Mouse (Mus musculus) adrenal gland, postnatal 36 days (tissue): ENCODE data around the gene Ly6g5c. TPM values are rescaled to one million over a fixed set of nuclear protein-coding genes. Genes with fewer than 3 reads are reported as not detected.

Source experiments
- DNase-seq, 2 experiments: peaks; one replicate each; pipeline ENCODE4 v3.0.0; 2021; ENCODE audit warnings: mixed read lengths in 1 of 2
- long read RNA-seq, 2 experiments: library from polyadenylated mRNA; stranded (forward); transcript quantifications; one replicate each; pipeline ENCODE4 v2.0.0; 2021; ENCODE audit warnings: borderline sequencing depth in 2 of 2
- total RNA-seq, 2 experiments: library from RNA; stranded (reverse); gene quantifications; 2 replicates each; pipeline ENCODE4 v1.2.3; 2021

Ly6g5c gene
- not detected for total RNA-seq
- long read RNA-seq, experiment 1: 0 reads
- long read RNA-seq, experiment 2: 0 reads

GRCm38 (mm10) chr17:35108097-35108496 lies at the start of gene Ly6g5c:
Gene Ly6g5c (plus strand): TSS chr17:35108279.
- DNase-seq: no peak

DNA sequence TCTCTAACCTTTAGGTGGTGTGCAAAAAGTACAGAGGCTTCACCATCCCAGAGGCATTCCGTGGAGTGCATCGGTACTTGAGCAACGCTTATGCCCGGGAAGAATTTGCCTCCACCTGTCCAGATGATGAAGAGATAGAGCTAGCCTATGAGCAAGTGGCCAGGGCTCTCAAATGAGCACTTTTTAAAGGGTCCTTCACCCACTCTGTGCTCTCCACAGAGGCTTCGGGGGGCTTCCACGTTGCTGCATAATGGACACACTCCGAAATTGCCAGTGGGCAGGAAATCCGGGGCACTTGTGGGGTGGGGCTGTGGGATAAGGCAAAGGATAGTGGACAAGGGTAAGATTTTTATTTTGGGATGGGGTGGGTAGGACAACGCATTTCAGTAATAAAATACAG lies 49.8 kb upstream of the Ly6g5c start:
- no peak for DNase-seq

- DNase-seq: peak; percentile 85 to 92
Measured at GRCm38 (mm10) chr17:35058911-35059892, 48.9 kb upstream of the Ly6g5c start, which contains the start of gene Ddah2. Gene Ddah2 (plus strand): TSS chr17:35059035.

DNA sequence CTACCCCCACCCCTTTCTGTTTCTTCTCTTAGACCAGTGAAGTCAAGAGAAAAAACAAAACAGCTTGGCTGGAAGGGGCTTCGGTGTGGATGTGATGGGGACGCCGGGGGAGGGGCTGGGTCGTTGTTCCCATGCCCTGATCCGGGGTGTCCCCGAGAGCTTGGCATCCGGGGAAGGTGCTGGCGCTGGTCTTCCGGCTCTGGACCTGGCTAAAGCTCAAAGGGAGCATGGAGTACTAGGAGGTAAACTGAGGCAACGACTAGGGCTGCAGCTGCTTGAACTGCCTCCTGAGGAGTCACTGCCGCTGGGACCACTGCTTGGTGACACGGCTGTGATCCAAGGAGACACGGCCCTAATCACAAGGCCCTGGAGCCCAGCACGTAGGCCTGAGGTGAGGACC lies 48.0 kb upstream of the Ly6g5c start:
- DNase-seq: no peak

DNA sequence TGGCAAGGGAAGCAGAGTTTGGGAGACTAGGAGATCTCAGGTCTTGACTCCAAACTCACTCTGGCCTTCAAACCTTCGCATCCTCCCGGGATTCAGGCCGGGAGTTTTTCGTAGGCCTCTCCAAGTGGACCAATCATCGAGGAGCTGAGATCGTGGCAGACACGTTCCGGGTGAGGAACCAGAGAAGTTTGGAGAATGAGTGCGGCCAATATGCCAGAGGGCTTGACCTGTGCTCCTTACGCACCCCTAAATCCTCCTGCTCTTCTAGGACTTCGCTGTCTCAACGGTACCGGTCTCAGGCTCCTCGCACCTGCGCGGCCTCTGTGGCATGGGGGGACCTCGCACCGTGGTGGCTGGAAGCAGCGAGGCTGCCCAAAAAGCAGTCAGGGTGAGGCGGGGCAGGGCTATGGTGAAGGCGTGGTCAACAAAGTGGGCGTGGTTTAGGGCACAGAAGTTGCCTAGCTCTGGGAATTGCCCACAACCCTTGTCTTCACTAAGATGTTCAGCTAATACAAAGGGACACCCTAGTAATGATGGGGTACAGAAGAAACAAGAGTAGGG lies 47.3 kb upstream of the Ly6g5c start:
- DNase-seq: peak in 1 of 2 experiments; percentile 23

DNA sequence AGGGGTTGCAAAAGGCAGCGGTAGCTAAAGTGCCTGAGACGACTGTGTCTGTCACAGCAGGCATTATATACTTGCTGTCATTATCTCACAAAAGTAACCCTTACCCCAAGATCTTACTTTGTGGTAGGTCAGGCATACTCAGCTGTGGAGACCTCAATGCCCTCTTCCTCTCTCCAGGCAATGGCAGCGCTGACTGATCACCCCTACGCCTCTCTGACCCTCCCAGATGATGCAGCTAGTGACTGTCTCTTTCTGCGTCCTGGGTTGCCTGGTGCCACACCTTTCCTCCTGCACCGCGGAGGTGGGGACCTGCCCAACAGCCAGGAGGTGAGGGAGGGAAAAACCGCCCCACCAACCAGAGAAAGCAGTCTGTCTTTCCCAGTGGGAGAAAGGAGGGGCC lies 46.8 kb upstream of the Ly6g5c start:
- DNase-seq: no peak

DNA sequence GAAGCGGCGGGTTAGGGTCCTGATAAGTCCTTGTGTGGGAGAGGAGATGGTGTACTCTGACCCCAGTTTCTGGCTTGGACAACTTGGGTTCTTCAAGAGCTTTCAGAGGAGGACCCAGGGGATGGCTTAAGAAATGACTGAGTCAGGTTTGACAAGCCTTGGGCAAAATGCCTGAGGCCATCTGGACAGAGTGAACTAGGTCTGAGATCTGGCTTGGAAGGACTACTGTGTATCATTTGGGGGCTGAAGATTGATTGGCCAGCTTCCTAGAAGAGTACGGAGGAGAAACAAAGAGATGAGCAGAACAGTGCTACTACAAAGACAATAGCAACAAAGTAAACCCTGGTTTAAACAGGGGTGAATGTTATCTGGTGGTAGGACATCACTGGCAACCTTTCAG lies 44.6 kb upstream of the Ly6g5c start:
- no peak for DNase-seq

GRCm38 (mm10) chr17:35064378-35064877 lies 43.7 kb upstream of the Ly6g5c start:
- no peak for DNase-seq

DNA sequence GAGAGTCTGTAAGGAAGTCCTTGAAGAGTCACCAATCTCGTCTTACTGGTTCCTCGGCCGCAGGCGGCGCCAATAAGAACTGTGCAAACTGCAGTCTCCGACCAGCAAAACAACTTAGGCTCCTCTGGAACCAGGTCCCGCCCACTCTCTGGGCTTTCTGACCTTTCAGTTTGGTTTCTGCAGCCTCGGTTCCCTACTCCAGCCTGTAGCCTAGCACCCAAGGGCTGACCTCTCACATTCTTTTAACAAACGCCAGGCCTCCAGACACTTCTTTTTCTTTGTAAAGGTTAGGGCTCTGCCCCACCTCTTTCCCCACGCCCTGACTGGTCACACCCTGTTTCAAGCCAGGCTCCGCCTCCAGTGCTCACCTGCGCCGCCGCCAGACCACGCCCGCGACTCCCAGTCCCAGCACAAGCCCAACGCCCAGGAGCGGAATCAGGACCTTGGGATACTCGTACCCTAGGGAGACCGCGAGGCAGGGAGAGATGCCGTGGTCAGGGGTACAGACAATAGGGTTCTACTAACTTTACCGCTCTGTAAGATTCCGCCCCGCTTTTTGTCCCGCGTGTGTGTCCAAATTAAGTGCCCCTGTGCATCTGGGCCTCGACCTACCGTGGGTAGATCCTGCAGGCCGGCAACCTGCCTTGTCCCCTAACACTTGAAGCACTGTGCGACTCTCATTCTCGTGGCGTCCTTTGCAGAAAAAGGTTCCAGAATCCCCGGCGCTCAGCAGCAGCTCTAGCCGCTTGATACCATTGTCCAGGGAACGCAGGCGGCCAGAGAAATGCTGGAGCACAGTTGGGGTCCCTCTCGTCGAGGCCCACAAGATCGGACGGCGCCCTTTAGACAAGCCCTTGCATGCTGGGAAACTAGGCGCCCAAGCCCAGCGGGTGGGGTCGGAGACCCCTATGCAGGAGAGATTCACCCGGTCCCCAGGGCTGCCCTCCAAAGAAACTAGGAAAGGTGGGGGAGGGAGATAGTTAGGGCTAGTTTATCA lies 42.8 kb upstream of the Ly6g5c start, which contains the start of gene Ly6g6c:
Gene Ly6g6c, plus strand, starts transcription at position 438 of the 997 bp plus-strand sequence.
- peak; percentile 30 to 57 for DNase-seq

- no peak for DNase-seq
Measured at GRCm38 (mm10) chr17:35066084-35066483, 42.0 kb upstream of the Ly6g5c start, which contains the start of gene Mpig6b. Gene Mpig6b (minus strand): TSS chr17:35066184.

- peak in 1 of 2 experiments; percentile 41 for DNase-seq
Measured at GRCm38 (mm10) chr17:35068213-35068914, 39.7 kb upstream of the Ly6g5c start.

- no peak for DNase-seq
Measured at GRCm38 (mm10) chr17:35070556-35071229, 37.4 kb upstream of the Ly6g5c start.

- no peak for DNase-seq
Measured at GRCm38 (mm10) chr17:35071454-35071853, 36.6 kb upstream of the Ly6g5c start.

DNA sequence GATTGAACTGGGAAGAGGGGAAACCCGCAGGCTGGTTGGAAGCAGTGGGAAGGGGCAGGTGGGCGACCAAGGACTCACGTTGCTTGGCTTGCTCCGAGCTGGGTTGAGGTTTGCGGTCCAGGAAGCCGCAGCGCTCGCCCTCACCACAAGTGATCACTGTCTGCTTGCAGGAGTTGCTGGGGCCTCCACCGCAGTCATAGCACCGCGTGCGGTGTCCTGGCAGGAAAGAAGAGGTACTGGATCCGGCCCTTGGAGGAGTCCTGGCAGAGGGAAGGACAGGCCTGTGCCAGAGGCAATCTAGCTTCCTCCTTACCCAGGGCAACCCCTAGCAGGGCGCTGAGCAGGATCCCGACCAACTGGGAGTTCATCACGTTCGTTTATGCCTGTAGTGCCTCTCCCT lies 34.0 kb upstream of the Ly6g5c start:
- DNase-seq: no peak

DNA sequence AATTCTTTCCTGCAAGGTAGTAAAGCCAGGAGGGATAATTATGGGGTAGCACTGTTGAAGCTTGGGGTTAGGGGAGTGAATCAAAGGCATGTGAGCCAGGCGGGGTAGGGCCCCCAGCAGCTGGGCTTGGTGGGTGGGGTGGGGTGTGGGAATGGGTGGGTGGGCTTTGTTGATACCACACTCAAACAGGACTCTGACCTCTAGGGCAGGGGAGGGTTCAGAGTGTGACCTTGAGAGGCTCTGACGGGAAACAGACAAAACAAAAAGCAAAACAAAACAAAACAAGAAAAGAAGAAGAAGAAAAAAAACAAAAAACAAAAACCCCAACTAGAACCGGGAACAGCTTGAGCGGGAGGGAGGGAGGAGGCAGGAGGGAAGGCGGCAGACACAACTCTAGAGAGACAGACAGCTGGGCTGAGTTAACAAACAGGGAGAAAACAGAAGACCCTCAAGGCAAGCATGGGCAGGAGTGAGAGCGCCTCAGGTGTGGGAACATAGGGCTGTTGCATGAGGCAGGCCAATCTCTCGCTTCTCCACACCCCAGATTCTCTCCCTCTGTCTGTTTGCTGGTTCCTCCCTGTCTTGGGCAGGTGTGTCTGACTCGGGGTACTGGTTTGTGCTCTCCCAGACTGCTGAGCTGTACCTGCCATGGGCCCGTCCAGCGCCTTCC lies 31.4 kb upstream of the Ly6g5c start, which contains the start of gene Ly6g6e:
Gene Ly6g6e, plus strand, starts transcription at position 396 of the 670 bp plus-strand sequence.
- DNase-seq: no peak

DNA sequence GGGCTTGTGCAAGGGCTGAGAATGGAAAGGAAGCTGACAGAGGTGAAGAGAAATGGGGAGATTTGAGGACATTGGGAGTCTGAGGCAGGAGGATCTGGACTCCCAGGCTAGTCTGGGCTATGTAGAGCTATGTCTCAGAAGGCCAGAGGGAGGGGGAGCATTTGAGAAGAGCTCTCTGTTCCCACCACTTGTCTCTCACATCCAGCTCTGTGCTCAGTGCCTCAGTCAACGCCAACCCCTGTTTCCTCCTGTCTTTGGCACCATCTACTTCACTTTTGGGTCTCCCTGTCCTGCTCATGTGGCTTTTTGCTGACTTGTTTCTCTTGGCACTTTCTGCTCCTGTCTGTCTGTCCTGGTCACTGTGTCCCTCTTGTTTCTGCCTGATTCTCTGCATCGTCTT lies 30.8 kb upstream of the Ly6g5c start:
- DNase-seq: no peak

- DNase-seq: peak; percentile 36 to 55
Measured at GRCm38 (mm10) chr17:35077786-35078233, 30.3 kb upstream of the Ly6g5c start, which contains the start of gene Ly6g6d. Gene Ly6g6d (minus strand): TSS chr17:35078065.

DNA sequence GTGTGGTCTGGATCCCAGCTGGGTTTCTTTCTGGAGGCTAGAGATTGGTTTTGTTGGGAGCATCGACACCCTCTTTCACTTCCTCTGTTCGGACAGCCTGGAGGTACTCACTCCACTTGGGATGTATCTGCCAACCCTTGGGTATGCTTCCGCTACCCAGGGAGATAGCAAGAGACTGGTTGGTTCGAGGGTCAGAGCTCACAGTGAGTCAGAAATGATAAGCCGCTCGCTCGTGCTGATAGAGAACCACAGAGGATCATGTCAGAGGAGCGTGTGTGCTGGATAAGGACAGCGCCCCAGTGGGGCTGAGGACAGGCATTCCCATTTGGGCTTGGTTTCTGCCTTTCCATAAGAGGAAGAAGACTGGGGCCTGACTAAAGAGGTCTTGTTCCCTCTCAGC lies 28.3 kb upstream of the Ly6g5c start:
- no peak for DNase-seq

- DNase-seq: no peak
Measured at GRCm38 (mm10) chr17:35080248-35080647, 27.8 kb upstream of the Ly6g5c start.
